Mouse (Mus musculus): ENCODE measurements at regions not wholly inside any gene's neighbourhood (a gene's known extent, or its start where the extent isn't known, plus 50 kb on each side); places are given as distances from the start of the nearest gene placed in this dataset.

GRCm38 (mm10) chr13:103970415-103970814, 50.1 kb upstream of the Erbin start:
- DNase-seq: no peak
- TF ChIP-seq CTCF (IDR thresholded peaks at IDR 0.05): no peak
- H3K27ac ChIP-seq: peak overlapping the region; percentile 43; the same call in 1 of the 2 replicates
- intact Hi-C loops (cut with DNase I): no loop called here
- peak overlapping the region; percentile 39 for H3K4me3 ChIP-seq

Measured in gastrocnemius, adult 2 months (tissue).